Mouse (Mus musculus): ENCODE results near the gene Rpp21. TPM values are rescaled to one million over a fixed set of nuclear protein-coding genes. Genes with fewer than 3 reads are reported as not detected.

Rpp21 gene
- total and polyA plus RNA-seq, 3 experiments, result 63.9 to 86.9 (median 67.4) TPM

DNA sequence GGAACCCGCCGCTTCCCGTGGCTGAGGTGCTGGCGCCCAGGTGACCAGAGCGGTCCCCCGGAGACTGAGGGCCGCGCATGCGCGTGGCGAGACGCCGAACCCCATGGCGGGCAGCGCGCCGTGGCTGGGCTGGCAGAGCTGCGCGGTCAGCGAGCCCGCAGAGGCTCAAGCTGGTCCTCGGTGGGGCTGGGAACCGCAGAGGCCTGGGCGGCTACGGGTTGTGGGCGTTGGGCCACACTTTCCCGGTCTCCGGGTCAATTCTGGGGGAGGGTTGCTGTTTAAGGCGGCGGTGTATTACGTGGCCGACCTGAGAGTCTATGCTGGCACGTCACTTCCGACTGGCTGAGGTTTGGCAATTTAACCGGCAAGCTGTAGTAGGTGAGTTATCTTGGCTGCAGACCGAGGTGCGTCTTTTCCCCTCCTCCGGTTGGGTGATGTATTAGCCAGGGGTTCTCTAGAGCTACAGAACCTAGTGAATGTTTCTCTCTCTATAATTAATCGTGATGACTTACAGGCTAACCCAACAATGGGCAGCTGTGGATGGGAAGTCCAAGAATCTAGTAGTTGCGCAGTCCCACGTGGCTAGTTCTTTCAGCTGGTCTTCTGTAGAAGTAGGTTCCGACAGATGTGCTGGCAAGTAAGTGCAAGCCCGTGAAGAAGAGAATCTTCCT is 13.9 kb upstream of the Rpp21 start, which contains the start of gene Trim39:
TSS of gene Trim39 (minus strand) at position 662 of the 671 bp plus-strand sequence.
- no peaks in the 10 kb centered on the region for H3K27me3 ChIP-seq (ENCODE audit: insufficient read depth, low read length)
- peaks cover 48% of the 10 kb centered on the region for H3K4me1 ChIP-seq (ENCODE audit: insufficient read depth, low read depth, low read length)
- H3K36me3 ChIP-seq (replicated peaks), result peaks cover 73% of the 10 kb centered on the region
- peak; percentile 88 for DNase-seq (ENCODE audit: low spot score)
- H3K4me3 ChIP-seq (ENCODE audit: low read depth, low read length), result peak within 1 kb of the TSS; percentile 98
- no peak for TF ChIP-seq GATA2 (IDR thresholded peaks at IDR 0.05; ENCODE audit: borderline replicate concordance, low read depth, low read length)
- TF ChIP-seq CTCF (IDR thresholded peaks at IDR 0.05; ENCODE audit: low read depth, low read length), result no peak
- no peak for TF ChIP-seq POLR2AphosphoS5 (IDR thresholded peaks at IDR 0.05; ENCODE audit: insufficient replicate concordance, low read depth, low read length)
- TF ChIP-seq TAL1 (conservative IDR thresholded peaks at IDR 0.05; ENCODE audit: low read depth, low read length), result no peak
- TF ChIP-seq GATA1 (IDR thresholded peaks at IDR 0.05; ENCODE audit: borderline replicate concordance, low read length), result no peak
- ATAC-seq (ENCODE audit: extremely low read depth, insufficient number of reproducible peaks, low FRiP score, poor library complexity, severe bottlenecking), result peak; percentile 61; the same call in 1 of the 2 replicates
- no peaks in the 10 kb centered on the region for H3K9me3 ChIP-seq (replicated peaks)

DNA sequence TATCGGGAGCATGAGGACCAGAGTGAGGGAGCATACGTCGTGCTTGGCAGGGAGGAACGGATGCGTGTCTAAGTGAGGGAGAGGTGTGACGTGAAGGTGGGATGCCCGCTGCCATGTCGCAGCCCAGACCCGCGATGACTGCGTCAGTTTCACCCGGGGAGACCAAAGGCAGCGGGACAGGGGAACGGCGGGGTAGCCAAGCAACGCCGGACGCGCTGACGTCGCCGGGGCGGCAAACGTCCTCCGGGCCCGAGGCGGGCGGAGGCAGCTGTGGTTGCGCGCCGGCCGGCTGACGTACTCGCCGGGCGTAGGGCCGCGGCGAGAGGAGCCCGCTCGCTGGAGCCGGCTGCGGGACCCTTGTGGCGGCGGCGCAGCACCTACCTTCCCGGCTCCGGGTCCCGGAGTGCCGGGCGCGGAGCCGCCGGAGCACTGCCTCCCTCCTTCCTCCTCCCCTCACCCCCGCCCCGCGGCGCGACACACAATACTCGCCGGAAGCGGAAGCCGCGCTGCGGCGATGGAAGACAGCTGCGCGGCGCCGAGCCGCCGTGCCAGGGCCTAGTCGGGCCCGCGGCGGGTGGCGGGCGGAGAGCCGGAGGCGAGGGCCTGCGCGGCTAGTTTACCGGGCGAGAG is 13.2 kb upstream of the Rpp21 start:
- peak; percentile 95 for DNase-seq (ENCODE audit: low spot score)
- ATAC-seq (ENCODE audit: extremely low read depth, insufficient number of reproducible peaks, low FRiP score, poor library complexity, severe bottlenecking), result peak; percentile 66
- Histone ChIP-seq H3K36me3 (replicated peaks) (peaks cover 73% of the 10 kb centered on the region), H3K9me3 (replicated peaks) (no peaks in the 10 kb centered on the region), H3K4me3 (ENCODE audit: low read depth, low read length) (peak overlapping the region; percentile 98), H3K27me3 (ENCODE audit: insufficient read depth, low read length) (no peaks in the 10 kb centered on the region), H3K4me1 (ENCODE audit: insufficient read depth, low read depth, low read length) (peaks cover 42% of the 10 kb centered on the region)
- no peak for TF ChIP-seq POLR2AphosphoS5 (IDR thresholded peaks at IDR 0.05; ENCODE audit: insufficient replicate concordance, low read depth, low read length)
- no peak for TF ChIP-seq GATA1 (IDR thresholded peaks at IDR 0.05; ENCODE audit: borderline replicate concordance, low read length)
- no peak for TF ChIP-seq CTCF (IDR thresholded peaks at IDR 0.05; ENCODE audit: low read depth, low read length)
- no peak for TF ChIP-seq GATA2 (IDR thresholded peaks at IDR 0.05; ENCODE audit: borderline replicate concordance, low read depth, low read length)
- no peak for TF ChIP-seq TAL1 (conservative IDR thresholded peaks at IDR 0.05; ENCODE audit: low read depth, low read length)

DNA sequence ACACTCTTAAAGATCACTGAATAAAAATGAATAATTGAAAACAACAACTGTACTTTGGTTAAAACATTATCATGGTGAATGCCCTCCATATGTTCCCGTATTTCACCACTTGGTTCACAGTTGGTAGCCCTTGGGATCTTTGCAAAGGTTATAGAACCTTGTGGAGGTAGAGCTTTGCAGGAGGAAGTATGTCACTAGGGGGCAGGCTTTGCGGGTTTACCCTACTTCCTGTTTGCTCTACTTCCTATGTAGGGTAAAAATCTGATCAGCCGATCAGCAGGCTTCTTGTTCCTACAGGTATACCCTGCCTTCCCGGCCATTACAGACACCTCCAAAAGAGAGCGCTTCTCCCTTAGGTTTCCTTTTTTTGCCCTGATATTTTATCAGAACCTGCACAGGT is 8.0 kb upstream of the Rpp21 start:
- DNase-seq (ENCODE audit: low spot score), result peak; percentile 19
- peaks cover 14% of the 10 kb centered on the region for H3K4me1 ChIP-seq (ENCODE audit: insufficient read depth, low read depth, low read length)
- peaks cover 85% of the 10 kb centered on the region for H3K36me3 ChIP-seq (replicated peaks)
- ATAC-seq (ENCODE audit: extremely low read depth, insufficient number of reproducible peaks, low FRiP score, poor library complexity, severe bottlenecking), result no peak
- H3K4me3 ChIP-seq (ENCODE audit: low read depth, low read length), result no peak overlapping the region
- no peaks in the 10 kb centered on the region for H3K9me3 ChIP-seq (replicated peaks)
- no peak for TF ChIP-seq TAL1 (conservative IDR thresholded peaks at IDR 0.05; ENCODE audit: low read depth, low read length)
- no peak for TF ChIP-seq GATA1 (IDR thresholded peaks at IDR 0.05; ENCODE audit: borderline replicate concordance, low read length)
- no peak for TF ChIP-seq GATA2 (IDR thresholded peaks at IDR 0.05; ENCODE audit: borderline replicate concordance, low read depth, low read length)
- TF ChIP-seq POLR2AphosphoS5 (IDR thresholded peaks at IDR 0.05; ENCODE audit: insufficient replicate concordance, low read depth, low read length), result no peak
- no peak for TF ChIP-seq CTCF (IDR thresholded peaks at IDR 0.05; ENCODE audit: low read depth, low read length)
- H3K27me3 ChIP-seq (ENCODE audit: insufficient read depth, low read length), result no peaks in the 10 kb centered on the region

DNA sequence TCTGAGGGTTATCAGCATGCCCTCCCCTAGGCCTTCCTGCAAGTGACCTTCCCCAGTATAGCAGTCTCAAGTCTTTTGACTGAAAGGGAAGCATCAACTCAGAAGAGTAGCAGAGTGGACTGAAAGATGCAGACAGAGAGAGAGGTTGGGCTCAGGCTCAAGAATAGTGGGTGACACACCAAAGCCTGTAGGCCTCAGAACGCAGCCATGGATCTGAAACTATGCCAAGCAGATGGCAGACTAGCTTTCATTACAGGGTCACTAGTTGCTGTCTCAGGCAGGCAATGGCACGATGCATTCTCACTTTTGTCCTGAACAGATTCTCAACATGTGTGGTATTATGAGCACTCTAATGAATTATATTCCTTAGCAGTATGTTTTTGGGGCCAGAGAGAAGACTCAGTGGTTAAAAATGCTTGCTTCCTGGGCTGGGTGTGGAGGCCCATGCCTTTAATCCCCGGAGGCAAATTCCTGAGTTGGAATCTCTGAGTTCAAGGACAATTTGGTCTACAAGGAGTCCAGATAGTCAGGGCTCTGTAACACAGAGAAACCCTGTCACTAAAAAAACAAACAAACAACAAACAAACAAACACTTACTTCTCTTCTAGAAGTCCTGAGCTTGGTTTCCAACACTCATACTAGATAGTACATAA is 6.5 kb upstream of the Rpp21 start:
- peaks cover 3% of the 10 kb centered on the region; the same call in 1 of the 2 replicates for H3K4me1 ChIP-seq (ENCODE audit: insufficient read depth, low read depth, low read length)
- ATAC-seq (ENCODE audit: extremely low read depth, insufficient number of reproducible peaks, low FRiP score, poor library complexity, severe bottlenecking), result no peak
- no peaks in the 10 kb centered on the region for H3K27me3 ChIP-seq (ENCODE audit: insufficient read depth, low read length)
- H3K9me3 ChIP-seq (replicated peaks), result no peaks in the 10 kb centered on the region
- TF ChIP-seq CTCF (IDR thresholded peaks at IDR 0.05; ENCODE audit: low read depth, low read length), result no peak
- no peak for TF ChIP-seq GATA1 (IDR thresholded peaks at IDR 0.05; ENCODE audit: borderline replicate concordance, low read length)
- no peak for TF ChIP-seq GATA2 (IDR thresholded peaks at IDR 0.05; ENCODE audit: borderline replicate concordance, low read depth, low read length)
- DNase-seq (ENCODE audit: low spot score), result no peak
- H3K4me3 ChIP-seq (ENCODE audit: low read depth, low read length), result no peak overlapping the region
- peaks cover 96% of the 10 kb centered on the region for H3K36me3 ChIP-seq (replicated peaks)

DNA sequence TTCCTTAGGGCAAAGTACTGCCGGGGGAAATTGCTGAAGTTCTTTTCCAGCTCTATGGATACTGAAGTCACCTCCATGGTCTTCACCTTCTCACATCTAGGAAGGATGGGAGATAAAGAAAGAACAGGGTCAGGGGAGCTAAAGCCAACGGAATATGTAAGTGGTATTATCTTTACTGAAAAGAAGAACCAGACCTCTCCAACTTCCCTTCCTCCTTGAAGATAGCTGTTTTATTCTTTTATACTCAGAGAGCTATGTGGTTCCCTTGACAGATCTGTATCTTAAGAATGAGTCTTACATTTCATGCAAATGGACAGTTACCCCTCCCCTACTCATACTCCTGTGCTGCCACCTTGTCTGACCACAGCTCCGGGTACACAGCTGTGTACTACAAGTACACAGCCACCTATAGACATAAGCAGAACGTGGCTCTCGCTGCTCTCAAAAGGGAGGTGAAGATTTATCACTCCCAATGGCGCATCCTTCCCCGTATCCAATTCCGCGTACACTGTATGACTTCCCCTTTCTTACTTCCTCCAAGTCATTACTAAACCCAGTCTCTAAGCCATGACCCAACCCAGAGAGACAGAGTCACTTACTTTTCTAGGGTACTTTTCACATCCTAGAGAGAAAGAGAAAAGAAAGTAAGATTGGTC is 3.8 kb upstream of the Rpp21 start:
- Histone ChIP-seq H3K9me3 (replicated peaks) (no peaks in the 10 kb centered on the region), H3K27me3 (ENCODE audit: insufficient read depth, low read length) (no peaks in the 10 kb centered on the region), H3K36me3 (replicated peaks) (peaks cover 83% of the 10 kb centered on the region), H3K4me3 (ENCODE audit: low read depth, low read length) (no peak overlapping the region), H3K4me1 (ENCODE audit: insufficient read depth, low read depth, low read length) (peaks cover 9% of the 10 kb centered on the region)
- DNase-seq (ENCODE audit: low spot score) (no peak), ATAC-seq (ENCODE audit: extremely low read depth, insufficient number of reproducible peaks, low FRiP score, poor library complexity, severe bottlenecking) (no peak)
- TF ChIP-seq GATA2 (IDR thresholded peaks at IDR 0.05; ENCODE audit: borderline replicate concordance, low read depth, low read length), result no peak
- TF ChIP-seq CTCF (IDR thresholded peaks at IDR 0.05; ENCODE audit: low read depth, low read length), result no peak
- TF ChIP-seq POLR2AphosphoS5 (IDR thresholded peaks at IDR 0.05; ENCODE audit: insufficient replicate concordance, low read depth, low read length), result no peak
- no peak for TF ChIP-seq TAL1 (conservative IDR thresholded peaks at IDR 0.05; ENCODE audit: low read depth, low read length)

All from G1E (cell line).